Mouse (Mus musculus): ENCODE results near the gene Mt2. TPM values are rescaled to one million over a fixed set of nuclear protein-coding genes. Genes with fewer than 3 reads are reported as not detected.
"Not testable (repeated sequence)": the region's sequence is repeated elsewhere in the genome, so short reads cannot be mapped to it uniquely, and the experiment has no call there.

Mt2 gene
- total and polyA plus RNA-seq, 2 experiments from 2014 or later: 83.0 to 87.5 TPM

DNA sequence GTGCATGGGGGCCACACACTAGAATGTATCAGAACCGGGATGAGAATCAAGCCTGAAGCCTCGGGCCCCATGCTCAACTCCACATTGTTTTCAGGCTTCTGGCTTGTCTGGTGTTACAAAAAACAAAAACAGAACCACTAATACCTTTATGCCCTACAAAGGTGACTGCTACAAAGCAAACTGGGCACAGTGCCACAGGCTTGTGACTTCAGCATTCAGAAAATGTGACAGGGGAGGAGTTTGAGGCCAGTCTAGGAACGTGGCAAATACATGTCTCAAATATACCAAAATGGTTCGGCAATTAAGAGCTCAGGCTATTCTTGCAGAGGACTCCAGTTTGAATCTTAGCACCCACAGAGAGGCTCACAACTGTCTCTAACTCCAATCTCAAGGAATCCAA is 16.4 kb upstream of the Mt2 start:
- H3K4me1 ChIP-seq (ENCODE audit: control insufficient read depth, insufficient read depth): peaks cover 7% of the 10 kb centered on the region
- WGBS: 23% methylated on average over 4 of the region's 4 CpGs
- peak overlapping the region; percentile 43; the same call in 1 of the 2 replicates for H3K27ac ChIP-seq (ENCODE audit: low read depth)
- H3K9ac ChIP-seq (replicated peaks; ENCODE audit: low read depth, low read length): no peak overlapping the region
- no peaks in the 10 kb centered on the region for H3K36me3 ChIP-seq (replicated peaks; ENCODE audit: control insufficient read depth, insufficient read depth, low read length)
- no peak overlapping the region for H3K4me2 ChIP-seq (ENCODE audit: low read depth, low read length)
- no peak overlapping the region for H3K4me3 ChIP-seq (ENCODE audit: low read depth, low read length)
- no peaks in the 10 kb centered on the region for H3K9me3 ChIP-seq (replicated peaks; ENCODE audit: control insufficient read depth, low read length)
- no peak for TF ChIP-seq EP300 (IDR thresholded peaks at IDR 0.05; ENCODE audit: low read depth)
- no peak for TF ChIP-seq CTCF (IDR thresholded peaks at IDR 0.05; ENCODE audit: low read depth)
- ATAC-seq (ENCODE audit: insufficient read depth, low read depth): peak; percentile 54; the same call in 1 of the 2 replicates
- DNase-seq (ENCODE audit: low spot score): peak; percentile 49
- H3K27me3 ChIP-seq (ENCODE audit: control insufficient read depth, insufficient read depth, low read length): 0 out of 2 replicates have a peak, but pooled peaks cover 3% of the 10 kb centered on the region

DNA sequence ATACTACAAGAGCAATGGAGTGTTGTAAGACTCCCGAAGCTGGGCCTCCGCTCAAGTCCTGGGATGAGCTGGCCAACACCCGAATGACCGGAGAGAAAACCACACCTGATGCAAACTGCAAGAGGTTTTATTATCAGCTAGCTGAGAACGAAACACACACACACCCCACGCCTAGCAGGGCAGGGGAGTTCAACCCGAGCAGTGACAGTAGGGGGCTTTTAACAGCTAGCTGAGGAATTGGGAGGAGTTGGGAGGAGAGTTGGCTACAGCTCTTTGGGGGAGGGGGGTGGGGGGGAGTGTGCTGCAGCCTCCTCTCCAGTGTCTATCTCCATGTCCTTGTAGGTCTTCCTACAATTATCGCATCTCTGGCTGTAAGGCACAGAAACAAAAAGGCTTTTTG is 6.7 kb upstream of the Mt2 start:
- H3K9ac ChIP-seq (replicated peaks; ENCODE audit: low read depth, low read length); H3K4me2 ChIP-seq (ENCODE audit: low read depth, low read length); H3K27me3 ChIP-seq (ENCODE audit: control insufficient read depth, insufficient read depth, low read length); H3K36me3 ChIP-seq (replicated peaks; ENCODE audit: control insufficient read depth, insufficient read depth, low read length); H3K4me3 ChIP-seq (ENCODE audit: low read depth, low read length); H3K9me3 ChIP-seq (replicated peaks; ENCODE audit: control insufficient read depth, low read length); DNase-seq (ENCODE audit: low spot score); H3K4me1 ChIP-seq (ENCODE audit: control insufficient read depth, insufficient read depth); ATAC-seq (ENCODE audit: insufficient read depth, low read depth); H3K27ac ChIP-seq (ENCODE audit: low read depth): not testable (repeated sequence)
- WGBS: 71% methylated on average over 8 of the region's 8 CpGs

DNA sequence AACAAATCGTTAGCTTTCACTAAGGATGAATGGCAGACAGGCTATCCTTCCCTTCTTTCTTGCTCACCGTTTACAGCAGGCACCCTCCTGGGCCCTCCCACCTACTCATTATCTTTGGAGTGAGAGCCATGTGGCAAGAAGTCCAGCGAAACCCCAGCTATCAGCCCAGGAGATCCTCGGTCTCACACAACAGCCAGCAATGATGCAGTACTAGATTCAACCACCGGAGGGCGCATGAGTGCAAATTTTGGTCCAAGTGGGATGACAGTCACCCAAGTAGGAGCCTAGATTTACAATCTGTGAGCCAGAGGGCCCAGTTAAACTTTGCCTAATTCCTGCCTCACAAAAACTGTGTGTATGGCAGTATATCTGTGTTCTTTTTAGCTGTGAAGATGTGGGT is 5.2 kb upstream of the Mt2 start:
- H3K27me3 ChIP-seq (ENCODE audit: control insufficient read depth, insufficient read depth, low read length): 0 out of 2 replicates have a peak, but pooled peaks cover 5% of the 10 kb centered on the region
- H3K9me3 ChIP-seq (replicated peaks; ENCODE audit: control insufficient read depth, low read length): no peaks in the 10 kb centered on the region
- 5% methylated on average over 6 of the region's 6 CpGs for WGBS
- peak; percentile 53; the same call in 1 of the 2 replicates for ATAC-seq (ENCODE audit: insufficient read depth, low read depth)
- DNase-seq (ENCODE audit: low spot score): no peak
- no peak overlapping the region for H3K9ac ChIP-seq (replicated peaks; ENCODE audit: low read depth, low read length)
- H3K36me3 ChIP-seq (replicated peaks; ENCODE audit: control insufficient read depth, insufficient read depth, low read length): no peaks in the 10 kb centered on the region
- H3K4me1 ChIP-seq (ENCODE audit: control insufficient read depth, insufficient read depth): peaks cover 8% of the 10 kb centered on the region; the same call in 1 of the 2 replicates
- peak overlapping the region; percentile 34 for H3K4me2 ChIP-seq (ENCODE audit: low read depth, low read length)
- H3K4me3 ChIP-seq (ENCODE audit: low read depth, low read length): no peak overlapping the region
- H3K27ac ChIP-seq (ENCODE audit: low read depth): no peak overlapping the region
- TF ChIP-seq CTCF (IDR thresholded peaks at IDR 0.05; ENCODE audit: low read depth) (peak; percentile 96), EP300 (IDR thresholded peaks at IDR 0.05; ENCODE audit: low read depth) (no peak)

DNA sequence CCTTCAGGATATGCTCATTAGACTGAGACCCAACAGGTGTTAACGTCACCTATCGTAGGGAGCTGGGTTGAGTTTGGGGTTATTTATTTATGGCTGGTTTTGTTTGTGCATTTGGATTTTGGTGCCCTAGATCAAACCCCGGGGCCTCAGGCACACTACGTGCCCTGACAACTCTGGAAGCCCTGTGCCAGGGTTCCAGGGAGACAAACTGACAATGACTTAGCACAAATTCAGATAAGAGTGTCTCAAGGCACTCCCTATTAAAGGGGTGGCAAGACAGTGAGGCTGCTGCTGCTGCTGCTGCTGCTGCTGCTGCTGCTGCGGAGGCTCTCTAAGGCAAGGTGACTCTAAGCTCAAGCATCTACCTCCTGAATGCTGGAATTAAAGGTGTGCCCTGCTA is 2.9 kb upstream of the Mt2 start:
- ATAC-seq (ENCODE audit: insufficient read depth, low read depth): no peak
- no peak for DNase-seq (ENCODE audit: low spot score)
- 83% methylated on average over 5 of the region's 5 CpGs for WGBS
- 0 out of 2 replicates have a peak, but pooled peaks cover 5% of the 10 kb centered on the region for H3K27me3 ChIP-seq (ENCODE audit: control insufficient read depth, insufficient read depth, low read length)
- no peak overlapping the region for H3K4me2 ChIP-seq (ENCODE audit: low read depth, low read length)
- H3K27ac ChIP-seq (ENCODE audit: low read depth): no peak overlapping the region
- no peaks in the 10 kb centered on the region for H3K9me3 ChIP-seq (replicated peaks; ENCODE audit: control insufficient read depth, low read length)
- H3K4me3 ChIP-seq (ENCODE audit: low read depth, low read length): no peak overlapping the region
- TF ChIP-seq EP300 (IDR thresholded peaks at IDR 0.05; ENCODE audit: low read depth) (no peak), CTCF (IDR thresholded peaks at IDR 0.05; ENCODE audit: low read depth) (no peak)
- peaks cover 8% of the 10 kb centered on the region; the same call in 1 of the 2 replicates for H3K4me1 ChIP-seq (ENCODE audit: control insufficient read depth, insufficient read depth)
- no peaks in the 10 kb centered on the region for H3K36me3 ChIP-seq (replicated peaks; ENCODE audit: control insufficient read depth, insufficient read depth, low read length)
- no peak overlapping the region for H3K9ac ChIP-seq (replicated peaks; ENCODE audit: low read depth, low read length)

DNA sequence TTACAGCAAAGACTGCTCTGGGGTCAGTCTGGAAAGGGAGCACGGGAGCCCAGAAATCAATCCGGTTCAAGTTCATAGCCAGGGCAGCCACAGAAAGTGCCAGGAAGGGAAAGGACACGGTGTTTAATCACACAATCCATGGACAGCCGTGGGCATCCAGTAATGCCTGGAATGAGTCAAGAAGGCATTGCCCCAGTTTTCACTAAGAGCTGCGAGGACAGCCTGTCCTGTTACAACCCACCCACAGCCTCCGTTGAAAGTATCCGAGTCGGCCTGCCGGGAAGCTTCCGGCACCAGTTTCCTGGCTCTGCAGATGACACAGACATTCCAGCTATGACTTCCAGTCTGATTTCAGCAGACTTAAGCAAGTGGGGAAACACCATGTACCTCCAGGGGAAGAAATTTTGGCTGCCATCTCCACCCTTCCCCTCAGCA is 1.1 kb upstream of the Mt2 start:
- Histone ChIP-seq H3K4me1 (ENCODE audit: control insufficient read depth, insufficient read depth) (peaks cover 8% of the 10 kb centered on the region; the same call in 1 of the 2 replicates), H3K9ac (replicated peaks; ENCODE audit: low read depth, low read length) (no peak overlapping the region), H3K4me2 (ENCODE audit: low read depth, low read length) (peak overlapping the region; percentile 68), H3K36me3 (replicated peaks; ENCODE audit: control insufficient read depth, insufficient read depth, low read length) (no peaks in the 10 kb centered on the region), H3K4me3 (ENCODE audit: low read depth, low read length) (peak overlapping the region; percentile 53; the same call in 1 of the 2 replicates), H3K27me3 (ENCODE audit: control insufficient read depth, insufficient read depth, low read length) (0 out of 2 replicates have a peak, but pooled peaks cover 5% of the 10 kb centered on the region), H3K27ac (ENCODE audit: low read depth) (peak overlapping the region; percentile 71; the same call in 1 of the 2 replicates), H3K9me3 (replicated peaks; ENCODE audit: control insufficient read depth, low read length) (no peaks in the 10 kb centered on the region)
- DNase-seq (ENCODE audit: low spot score) (no peak), ATAC-seq (ENCODE audit: insufficient read depth, low read depth) (no peak)
- no peak for TF ChIP-seq CTCF (IDR thresholded peaks at IDR 0.05; ENCODE audit: low read depth)
- no peak for TF ChIP-seq EP300 (IDR thresholded peaks at IDR 0.05; ENCODE audit: low read depth)
- WGBS: 37% methylated on average over 10 of the region's 10 CpGs

All from heart, postnatal 0 days (tissue).